Mouse (Mus musculus): ENCODE measurements around the gene Rapgef5.
"Not testable (repeated sequence)": the region's sequence is repeated elsewhere in the genome, so short reads cannot be mapped to it uniquely, and the experiment has no call there.

Gene Rapgef5

DNA sequence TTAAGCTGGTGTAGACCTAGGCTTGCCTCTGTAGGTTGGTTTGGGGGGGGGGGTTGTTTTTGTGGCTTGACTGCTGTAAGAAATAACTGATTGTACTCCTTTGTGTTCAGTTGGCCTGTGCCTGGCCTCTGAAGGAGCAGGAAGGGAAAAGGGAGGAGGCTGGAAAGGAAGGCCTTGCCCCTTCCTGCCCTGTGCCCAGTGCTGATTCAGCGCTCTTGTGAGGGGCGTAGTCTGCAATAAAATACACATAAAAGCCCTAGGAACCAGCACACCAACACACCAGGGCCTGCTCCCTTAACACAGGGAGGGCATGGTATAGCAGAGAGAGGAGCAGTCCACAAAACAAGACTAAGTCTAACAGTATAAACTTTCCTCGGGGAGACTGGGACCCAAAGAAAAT lies 247.0 kb downstream of the Rapgef5 start:
- DNase-seq (ENCODE audit: low read depth, low spot score), result no peak

DNA sequence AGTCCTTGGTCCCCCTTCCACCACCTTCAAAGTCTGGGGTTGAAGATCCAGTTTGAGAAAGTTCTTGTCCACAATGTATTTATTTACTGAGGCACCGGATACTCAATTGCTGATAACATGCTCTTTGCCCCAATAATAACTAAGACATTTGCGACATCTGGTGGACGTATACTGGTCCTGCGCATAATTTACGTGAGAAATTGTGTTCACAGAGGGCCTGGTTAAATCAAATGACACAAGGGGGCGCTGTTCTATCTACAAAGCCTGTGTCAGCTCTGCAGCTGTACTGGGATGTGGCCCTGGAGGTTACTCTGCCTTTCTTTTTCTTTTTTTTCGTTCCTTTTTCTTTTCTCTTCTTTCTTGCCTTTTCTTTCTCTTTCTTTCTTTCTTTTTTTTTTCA lies 248.6 kb downstream of the Rapgef5 start:
- peak; percentile 43 for DNase-seq (ENCODE audit: low read depth, low spot score)

- DNase-seq (ENCODE audit: low read depth, low spot score), result peak; percentile 20
Observed at GRCm38 (mm10) chr12:117769113-117769512, 252.8 kb downstream of the Rapgef5 start.

DNA sequence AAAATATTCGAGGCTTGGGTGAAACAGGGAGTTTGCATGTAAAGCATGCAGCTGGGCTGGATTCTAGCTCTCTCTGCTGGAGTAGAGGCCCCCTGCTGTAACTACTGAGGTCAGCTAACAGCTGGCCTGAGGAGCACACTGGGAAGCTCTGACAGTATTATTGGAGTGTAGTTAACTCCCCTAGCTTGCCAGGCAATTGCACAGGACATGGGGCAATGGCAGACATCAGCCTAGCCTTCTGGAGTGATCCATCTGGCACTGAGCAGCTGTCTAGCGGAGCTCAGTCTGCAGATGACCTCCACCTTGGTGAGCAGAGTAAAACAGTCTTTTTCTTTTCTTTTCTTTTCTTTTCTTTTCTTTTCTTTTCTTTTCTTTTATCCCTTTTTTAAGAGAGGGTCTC lies 253.9 kb downstream of the Rapgef5 start:
- no peak for DNase-seq (ENCODE audit: low read depth, low spot score)

GRCm38 (mm10) chr12:117771156-117771555 lies 254.9 kb downstream of the Rapgef5 start:
- DNase-seq (ENCODE audit: low read depth, low spot score), result no peak

DNA sequence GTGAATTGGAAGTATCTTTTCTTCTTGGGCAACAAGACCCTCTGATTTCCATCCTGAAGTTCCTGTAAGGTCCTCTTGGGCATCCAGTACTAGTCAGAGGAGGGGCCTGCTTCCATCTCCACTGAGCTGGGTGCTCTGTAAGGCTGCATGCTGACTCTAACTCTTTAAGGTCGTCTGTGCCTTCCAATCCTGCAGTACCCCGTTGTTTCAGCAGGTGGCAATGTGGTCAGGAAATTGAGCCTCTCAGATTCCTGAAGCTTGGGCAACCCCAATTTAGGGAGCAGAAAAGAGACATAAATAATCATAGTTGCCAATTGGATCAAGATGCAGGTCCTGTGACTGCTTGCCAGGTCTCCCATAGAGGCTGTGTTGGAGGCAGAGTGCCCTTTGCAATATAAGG lies 256.4 kb downstream of the Rapgef5 start:
- DNase-seq (ENCODE audit: low read depth, low spot score), result no peak

DNA sequence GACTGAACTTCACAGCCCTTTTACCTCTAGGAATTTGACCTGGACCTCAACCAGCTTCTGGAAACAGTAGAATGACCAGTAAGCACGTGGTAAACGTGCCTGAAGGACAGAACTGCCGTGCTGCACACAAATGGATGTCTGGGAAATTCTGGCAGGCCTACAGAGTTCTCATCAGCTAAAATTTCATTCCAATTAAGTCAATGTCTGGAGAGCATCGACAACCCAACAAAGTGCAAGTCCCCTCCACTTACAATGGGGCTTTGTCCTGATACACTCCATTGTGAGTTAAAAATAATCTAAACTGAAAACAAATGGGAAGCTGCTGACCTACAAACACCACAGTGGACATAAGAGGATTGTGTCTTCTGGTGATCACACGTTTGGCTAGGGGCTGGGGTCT lies 260.6 kb downstream of the Rapgef5 start:
- no peak for DNase-seq (ENCODE audit: low read depth, low spot score)

DNA sequence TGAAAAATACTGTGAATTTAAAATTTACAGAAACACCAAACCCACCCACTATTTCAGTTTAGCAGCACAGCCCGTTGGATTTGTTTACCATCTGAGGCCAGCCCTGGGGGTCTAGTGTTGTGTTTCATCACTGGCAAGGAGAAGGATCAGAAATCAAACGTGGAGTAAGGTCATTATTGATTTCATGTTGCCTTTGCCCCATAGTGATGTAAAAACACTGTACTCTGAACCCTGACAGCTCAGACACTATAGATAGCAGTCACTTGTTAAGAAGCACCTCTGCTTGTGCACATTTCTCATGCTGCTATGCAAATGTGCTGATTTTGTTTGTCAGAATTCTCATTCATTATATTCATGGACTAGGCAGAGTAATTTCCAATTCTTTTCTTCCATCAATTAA lies 265.1 kb downstream of the Rapgef5 start:
- no peak for DNase-seq (ENCODE audit: low read depth, low spot score)

- no peak for DNase-seq (ENCODE audit: low read depth, low spot score)
Observed at GRCm38 (mm10) chr12:117783426-117783825, 267.1 kb downstream of the Rapgef5 start.

GRCm38 (mm10) chr12:117786621-117787020 lies 270.3 kb downstream of the Rapgef5 start:
- no peak for DNase-seq (ENCODE audit: low read depth, low spot score)

DNA sequence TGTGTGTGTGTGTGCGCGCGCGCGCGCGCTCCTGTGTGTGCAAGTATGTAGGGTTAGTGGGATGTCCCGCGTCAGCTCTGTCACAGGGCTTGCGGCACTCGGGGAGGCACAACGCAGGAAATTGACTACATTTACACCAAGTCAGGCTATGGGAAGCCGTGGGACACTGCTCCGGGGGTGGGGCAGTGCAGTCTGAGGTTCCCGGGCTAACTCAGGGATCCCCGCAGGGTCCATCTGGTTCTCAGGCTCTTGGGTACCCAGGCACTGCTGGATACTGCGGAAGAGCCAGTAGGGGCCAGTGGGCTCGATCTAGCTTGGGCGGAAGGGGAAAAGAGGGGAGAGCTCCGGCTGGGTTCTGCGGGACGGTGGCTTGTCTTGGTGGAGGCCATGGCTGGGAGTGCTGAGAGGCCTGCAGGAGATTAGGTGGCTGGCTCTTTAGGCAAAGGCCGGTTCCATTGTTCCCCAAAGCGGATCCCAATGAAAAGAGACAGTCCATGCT lies 272.3 kb downstream of the Rapgef5 start:
- DNase-seq (ENCODE audit: low read depth, low spot score), result no peak

GRCm38 (mm10) chr12:117789017-117789416 lies 272.7 kb downstream of the Rapgef5 start:
- DNase-seq (ENCODE audit: low read depth, low spot score), result no peak

- no peak for DNase-seq (ENCODE audit: low read depth, low spot score)
Observed at GRCm38 (mm10) chr12:117795303-117795702, 279.0 kb downstream of the Rapgef5 start.

DNA sequence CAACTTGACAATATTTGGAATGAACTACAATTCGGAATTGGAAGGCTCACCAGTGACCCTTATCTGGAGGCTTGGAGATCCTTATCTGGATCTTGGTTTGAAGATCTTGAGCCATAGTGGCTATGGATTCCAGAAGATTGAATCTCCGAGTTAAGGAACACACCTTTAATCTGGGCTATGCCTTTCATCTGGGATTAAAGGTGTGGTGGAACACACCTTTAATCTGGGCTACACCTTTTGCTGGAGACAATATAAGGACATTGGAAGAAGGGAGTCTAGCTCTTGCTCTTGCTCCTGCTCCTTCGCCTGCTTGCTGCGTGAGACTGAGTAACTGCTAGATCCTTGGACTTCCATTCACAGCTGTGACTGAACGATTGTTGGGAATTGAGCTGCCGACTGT lies 287.7 kb downstream of the Rapgef5 start, which contains the start of gene Cdca7l:
TSS of gene Cdca7l (plus strand) at position 301 of the 400 bp plus-strand sequence.
- not testable (repeated sequence) for DNase-seq (ENCODE audit: low read depth, low spot score)

DNA sequence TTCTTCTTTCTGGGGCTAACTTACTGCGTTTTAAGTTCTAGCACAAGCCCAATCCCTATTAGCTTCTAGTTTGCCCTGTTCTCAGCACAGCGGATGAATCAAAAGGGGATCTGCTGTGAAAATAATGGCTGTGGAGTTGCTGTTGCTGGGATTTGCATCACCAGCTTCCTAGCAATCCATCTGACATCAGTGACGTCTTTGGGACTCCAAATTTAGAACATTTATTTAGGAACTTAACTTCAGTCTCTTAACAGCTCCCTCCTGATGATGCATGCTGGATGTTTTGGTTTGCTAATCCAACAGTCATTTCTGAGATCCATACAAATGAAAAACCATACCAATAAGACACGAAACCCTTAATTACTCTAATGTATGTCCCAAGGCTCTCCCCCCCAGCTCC lies 289.3 kb downstream of the Rapgef5 start:
- DNase-seq (ENCODE audit: low read depth, low spot score), result no peak

DNA sequence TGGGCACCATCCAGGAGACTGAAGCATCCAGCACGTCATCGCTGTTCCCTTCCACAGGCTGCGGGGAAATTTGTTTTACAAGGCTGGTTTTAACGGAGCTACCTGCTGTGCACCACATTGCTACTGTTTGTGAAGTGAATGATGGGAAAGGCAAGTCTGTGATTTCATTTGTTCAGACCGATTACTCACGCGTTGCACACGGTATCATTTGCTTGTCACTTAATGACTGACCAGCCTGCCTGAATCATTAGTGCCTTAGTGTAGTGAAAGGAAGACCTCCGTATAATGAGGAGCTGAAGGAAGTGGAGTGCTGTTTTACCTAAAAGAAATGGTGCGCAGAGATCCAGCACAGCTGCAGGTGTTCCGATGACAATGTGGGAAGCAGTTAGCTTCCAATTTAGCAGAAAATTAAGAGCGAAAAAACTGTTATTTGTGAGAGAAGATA lies 289.8 kb downstream of the Rapgef5 start:
- no peak for DNase-seq (ENCODE audit: low read depth, low spot score)

- no peak for DNase-seq (ENCODE audit: low read depth, low spot score)
Observed at GRCm38 (mm10) chr12:117806470-117806869, 290.2 kb downstream of the Rapgef5 start.

GRCm38 (mm10) chr12:117807637-117808036 lies 291.4 kb downstream of the Rapgef5 start:
- DNase-seq (ENCODE audit: low read depth, low spot score), result no peak

DNA sequence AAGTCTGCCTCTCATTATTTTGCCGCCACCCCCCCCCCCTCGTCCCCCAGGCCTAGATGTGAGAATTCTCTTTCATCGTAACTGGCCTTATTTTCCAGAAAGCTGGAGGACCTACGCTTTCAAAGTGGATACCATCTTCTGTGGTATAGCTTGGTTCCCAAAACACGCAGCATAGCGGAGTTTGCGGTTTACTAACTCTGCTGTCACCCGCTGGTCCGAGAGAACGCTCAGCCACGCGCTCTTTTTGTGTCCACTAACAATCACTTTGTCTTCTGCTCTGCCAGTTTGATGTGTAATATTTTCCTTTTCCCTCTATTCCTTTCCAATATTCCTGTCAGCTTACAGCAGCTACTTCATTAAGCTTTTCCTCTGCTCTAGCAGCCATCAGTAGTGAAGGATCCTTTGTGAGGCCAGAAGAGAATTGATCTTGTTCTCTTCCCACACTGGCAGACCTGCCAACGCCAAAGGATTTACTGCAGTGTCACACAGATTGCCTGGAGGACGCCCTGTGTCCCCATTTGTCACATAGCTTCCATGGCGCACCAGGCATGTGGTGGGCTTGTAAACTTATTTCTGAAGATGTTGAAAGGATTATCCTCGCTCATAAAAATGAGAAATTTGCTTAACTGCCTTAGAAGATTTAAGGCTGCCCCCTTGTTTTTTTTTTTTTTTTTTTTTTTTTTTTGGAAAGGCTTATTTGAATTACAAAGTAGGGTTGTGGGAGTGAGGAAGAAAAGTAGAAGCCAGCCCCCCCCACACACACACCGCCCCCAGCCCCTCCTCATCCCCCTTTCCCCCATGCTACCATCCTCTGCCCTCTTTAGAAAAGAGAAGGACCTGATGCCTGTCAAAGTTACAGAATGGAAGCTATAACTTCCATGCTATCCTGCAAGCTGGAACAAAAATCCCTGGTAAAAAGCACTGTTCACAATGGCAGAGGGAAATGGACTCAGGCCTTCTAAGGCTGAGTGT lies 292.4 kb downstream of the Rapgef5 start:
- no peak for DNase-seq (ENCODE audit: low read depth, low spot score)

All from c-Kit-negative CD71-positive TER-119-positive erythroid progenitor cells, embryonic 14.5 days (primary cell).